Mouse (Mus musculus): ENCODE measurements around the gene Mrpl27. TPM values are rescaled to one million over a fixed set of nuclear protein-coding genes. Genes with fewer than 3 reads are reported as not detected.
"Not testable (repeated sequence)": the region's sequence is repeated elsewhere in the genome, so short reads cannot be mapped to it uniquely, and the experiment has no call there.

The Mrpl27 gene
- total RNA-seq, 2 experiments from 2014 or later, result 16.8 to 24.5 TPM

DNA sequence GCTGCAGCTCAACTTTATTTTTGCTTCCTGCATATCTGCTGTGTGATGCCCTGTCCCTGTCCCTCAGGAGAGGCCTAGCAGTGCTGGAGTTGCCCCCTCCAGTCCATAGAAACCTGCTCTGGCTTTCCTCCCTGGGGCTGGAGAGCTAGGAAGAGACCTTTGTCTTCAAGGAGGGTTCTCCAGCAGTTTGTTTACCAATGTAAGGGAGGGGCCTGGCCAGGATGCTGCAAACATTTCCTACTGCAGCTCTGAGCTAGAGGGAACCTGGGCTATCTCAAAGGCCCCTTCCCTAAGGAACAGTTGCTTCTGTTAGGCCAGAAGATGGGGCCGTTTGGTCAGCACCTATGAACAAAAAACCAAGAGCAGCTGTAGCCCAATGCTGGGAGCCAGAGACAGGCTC is 7.8 kb downstream of the Mrpl27 start:
- no peak for ATAC-seq (replicated peaks; ENCODE audit: low FRiP score, poor library complexity, severe bottlenecking)

DNA sequence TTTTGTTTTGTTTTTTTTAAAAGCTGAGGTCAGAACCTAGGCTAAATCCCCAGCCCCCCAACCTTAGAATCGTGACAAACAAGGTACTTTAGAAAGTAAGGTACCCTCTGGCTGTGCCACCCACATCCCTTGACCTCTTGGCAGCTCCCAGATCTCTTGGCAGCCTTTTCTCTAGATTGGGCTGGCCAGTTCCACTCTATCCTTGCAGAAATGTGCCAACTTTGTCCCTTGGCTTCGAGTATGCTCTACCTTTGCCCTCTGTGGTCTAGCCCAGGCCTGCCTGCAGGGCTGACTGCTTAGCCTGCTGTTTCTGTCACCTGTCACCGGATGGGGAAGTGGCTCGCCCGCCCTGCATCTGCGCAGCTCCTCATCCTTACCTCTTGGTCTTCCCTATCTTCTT is 11.7 kb downstream of the Mrpl27 start:
- ATAC-seq (replicated peaks; ENCODE audit: low FRiP score, poor library complexity, severe bottlenecking), result no peak

DNA sequence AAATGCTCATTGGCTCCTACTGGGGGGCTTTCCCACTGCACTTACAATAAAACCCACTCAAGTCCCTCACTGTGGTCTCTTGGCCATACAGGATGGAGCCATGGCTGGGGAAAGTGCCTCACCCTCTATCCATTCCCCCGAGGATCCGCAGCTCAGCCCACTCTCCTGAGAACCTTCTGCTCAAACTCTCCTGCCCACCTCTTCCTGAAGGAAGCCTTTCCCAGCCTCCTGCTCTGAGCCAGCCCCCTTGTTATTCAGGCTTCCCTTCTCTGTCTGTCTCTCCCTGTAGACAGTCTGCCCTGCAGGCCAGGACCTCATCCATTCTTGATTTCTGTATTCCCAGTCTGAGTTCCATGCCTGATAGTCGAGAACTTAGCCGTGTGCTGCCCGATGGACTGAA is 21.4 kb downstream of the Mrpl27 start:
- ATAC-seq (replicated peaks; ENCODE audit: low FRiP score, poor library complexity, severe bottlenecking), result no peak

DNA sequence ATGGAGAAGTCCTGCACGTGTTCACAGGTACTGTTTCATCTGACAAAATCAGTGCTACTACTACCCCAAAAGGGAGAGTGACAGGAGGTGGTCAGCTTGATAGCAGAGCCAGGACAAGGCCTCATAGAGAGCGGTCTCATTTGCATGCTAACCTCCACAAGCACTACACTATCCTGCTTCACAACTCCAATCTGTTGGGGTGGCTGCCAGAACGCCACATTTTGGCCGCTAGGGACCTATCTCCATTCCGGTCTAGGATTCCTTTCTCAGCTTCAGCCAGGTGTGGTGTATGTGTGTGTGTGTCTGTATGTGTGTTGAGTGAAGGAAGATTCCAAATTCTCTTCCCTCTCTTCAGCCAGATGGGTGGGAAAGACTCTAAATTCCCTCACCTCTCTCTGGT is 21.9 kb downstream of the Mrpl27 start:
- ATAC-seq (replicated peaks; ENCODE audit: low FRiP score, poor library complexity, severe bottlenecking), result no peak

DNA sequence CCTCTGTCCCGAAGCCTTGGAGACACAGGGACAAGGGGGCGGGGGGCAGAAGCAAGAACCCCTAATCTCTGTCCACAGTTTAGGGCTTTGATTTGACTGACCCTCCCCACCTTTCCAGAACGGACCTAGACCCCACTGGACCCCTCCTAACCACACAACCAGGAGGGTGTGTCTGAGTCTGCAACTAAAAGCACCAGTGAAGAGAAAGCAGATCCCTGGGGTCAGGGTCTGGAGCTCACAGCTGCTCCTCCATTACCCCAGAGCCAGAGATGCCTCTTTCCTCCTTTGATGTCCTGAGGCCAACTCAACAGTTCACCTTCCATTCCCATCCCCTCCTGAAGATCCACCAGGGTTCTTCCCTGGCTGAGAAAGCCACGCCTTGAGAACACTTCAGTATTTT is 22.7 kb downstream of the Mrpl27 start:
- ATAC-seq (replicated peaks; ENCODE audit: low FRiP score, poor library complexity, severe bottlenecking), result no peak

DNA sequence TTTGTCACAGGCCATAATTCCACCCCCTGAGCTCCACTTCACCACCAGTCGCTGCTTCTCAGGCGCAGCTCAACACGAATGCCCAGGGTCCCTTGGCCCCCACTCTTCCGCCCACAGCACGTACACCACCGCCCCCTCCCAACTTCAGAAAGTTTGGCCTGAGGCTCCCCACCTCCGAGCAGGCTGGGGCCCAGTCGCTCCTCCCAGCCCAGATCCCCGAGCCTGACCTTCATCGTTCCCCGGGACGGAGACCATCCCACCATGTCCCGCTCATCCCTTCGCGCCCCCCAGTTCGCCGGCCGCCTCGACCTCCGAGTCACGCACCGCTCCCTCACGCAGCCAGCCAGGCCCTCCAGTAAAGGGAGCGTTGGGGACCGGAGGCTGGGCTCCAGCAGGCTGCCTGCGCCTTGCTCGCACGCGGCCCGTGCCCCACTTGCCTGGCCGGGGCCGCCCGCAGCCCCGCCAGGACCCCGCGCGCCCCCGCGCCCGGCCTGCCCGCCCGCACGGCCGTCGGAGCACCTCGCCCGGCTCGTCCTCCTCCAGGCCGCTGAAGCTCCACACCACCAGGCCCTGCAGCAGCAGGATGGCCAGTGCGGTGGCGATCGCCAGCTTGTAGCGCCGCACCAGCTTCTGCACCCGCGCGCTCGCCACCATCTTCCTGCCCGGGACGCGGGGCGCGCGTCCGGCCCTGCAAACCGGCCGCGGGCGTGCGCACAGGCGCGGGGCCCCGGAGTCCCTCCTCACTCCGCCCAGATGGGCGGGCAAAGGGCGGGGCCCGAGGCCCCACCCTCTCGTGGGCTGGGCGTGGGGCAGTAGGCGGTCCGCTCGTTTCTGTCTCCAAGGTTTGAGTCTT is 23.4 kb downstream of the Mrpl27 start, which contains the start of gene Xylt2:
Gene Xylt2, minus strand, starts transcription at position 762 of the 853 bp plus-strand sequence.
- ATAC-seq (replicated peaks; ENCODE audit: low FRiP score, poor library complexity, severe bottlenecking), result peak; percentile 95

DNA sequence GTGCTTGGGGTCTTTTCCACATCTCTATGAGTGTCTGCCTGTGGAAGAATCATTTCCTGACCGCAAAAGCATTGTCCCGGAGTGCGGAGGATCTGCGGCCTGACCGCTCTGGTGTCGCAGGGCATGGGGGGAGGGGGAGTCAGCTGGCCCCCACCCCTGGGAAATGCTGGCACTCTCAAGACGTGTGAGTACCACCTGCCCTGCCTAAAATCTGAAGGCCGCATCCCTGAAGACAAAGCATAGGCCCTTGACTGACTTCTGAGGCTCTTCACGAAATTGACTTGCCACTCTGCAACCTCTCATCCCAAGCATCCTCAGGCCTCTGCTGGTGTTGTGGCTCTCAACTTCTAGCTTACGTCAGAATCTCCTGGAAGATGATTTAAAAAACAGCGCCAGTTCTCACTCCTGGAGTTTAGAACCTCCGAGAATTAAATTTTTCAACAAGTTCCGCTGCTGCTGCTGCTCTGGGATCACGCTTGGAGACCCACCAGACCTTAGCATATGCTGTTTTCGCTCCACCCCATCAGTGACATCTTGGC is 24.1 kb downstream of the Mrpl27 start:
- no peak for ATAC-seq (replicated peaks; ENCODE audit: low FRiP score, poor library complexity, severe bottlenecking)

DNA sequence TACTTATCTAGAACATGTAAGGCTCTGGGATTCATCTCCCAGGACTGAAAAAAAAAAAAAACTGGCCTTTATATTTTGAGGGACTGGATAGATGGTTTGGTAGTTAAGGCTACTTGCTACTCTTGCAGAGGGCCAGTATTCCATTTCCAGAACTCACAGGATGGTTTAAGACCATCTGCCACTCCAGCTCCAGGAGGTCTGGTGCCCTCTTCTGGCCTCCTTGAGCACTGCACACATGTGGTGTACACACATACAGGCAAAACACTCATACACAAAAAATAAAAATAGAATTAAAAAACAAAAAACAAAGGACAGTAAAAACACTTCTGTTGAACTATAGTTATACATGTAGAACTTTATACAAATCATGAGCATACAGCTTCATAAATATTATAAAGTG is 27.1 kb downstream of the Mrpl27 start:
- ATAC-seq (replicated peaks; ENCODE audit: low FRiP score, poor library complexity, severe bottlenecking), result no peak

DNA sequence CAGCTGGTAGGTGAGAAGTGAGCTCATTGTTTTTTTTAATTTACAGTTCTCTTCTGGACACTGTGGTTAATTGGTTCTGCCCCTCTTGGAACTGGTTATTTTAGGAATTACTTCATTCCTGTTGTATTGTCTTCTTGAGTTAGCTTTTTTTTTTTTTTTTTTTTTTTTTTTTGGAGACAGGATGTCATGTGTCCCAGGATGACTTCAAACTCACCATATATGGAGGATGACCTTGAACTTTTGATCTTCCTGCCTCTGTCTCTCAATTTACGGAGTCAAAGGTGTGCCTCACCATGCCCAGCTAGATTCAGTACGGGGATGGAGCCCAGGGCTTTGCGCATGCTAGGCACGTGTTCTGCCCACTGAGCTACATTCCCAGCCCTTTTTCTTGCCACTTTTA is 28.1 kb downstream of the Mrpl27 start:
- no peak for ATAC-seq (replicated peaks; ENCODE audit: low FRiP score, poor library complexity, severe bottlenecking)

DNA sequence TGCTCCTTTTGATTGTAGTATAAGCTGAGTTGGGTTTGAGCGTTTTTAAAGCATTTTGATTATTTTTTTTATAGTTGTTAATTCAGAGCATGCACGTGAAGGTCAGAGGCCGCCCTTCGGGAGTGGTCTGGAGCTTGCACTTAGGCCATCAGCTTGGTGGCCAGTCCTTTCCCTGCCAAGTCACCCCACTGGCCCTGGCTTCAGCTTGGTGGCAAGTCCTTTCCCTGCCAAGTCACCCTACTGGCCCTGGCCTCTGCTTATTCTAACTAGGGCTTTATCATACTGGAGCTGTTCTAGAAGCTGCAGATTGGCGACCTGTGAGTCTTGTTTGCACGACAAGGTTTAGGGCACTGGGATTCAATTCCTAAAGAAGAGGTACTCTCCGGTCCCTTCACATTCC is 28.9 kb downstream of the Mrpl27 start:
- no peak for ATAC-seq (replicated peaks; ENCODE audit: low FRiP score, poor library complexity, severe bottlenecking)

DNA sequence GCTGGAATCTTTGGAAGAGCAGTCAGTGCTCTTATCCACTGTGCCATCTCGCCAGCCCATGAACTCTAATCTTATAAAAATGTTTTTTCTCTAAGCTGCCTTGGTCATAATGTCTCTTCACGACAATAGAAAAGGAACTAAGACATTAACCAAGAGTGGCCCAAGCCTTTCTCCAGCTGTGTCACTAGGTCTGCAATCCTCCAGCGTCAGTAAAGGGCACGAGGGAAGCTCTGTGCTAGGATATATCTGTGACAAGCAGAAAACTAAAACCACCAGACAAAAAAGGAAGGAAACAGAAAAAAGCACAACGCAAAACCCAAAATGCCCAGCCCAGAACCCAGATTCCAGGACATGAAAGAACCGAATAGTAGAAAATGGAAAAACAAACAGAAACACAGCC is 33.6 kb downstream of the Mrpl27 start:
- no peak for ATAC-seq (replicated peaks; ENCODE audit: low FRiP score, poor library complexity, severe bottlenecking)

DNA sequence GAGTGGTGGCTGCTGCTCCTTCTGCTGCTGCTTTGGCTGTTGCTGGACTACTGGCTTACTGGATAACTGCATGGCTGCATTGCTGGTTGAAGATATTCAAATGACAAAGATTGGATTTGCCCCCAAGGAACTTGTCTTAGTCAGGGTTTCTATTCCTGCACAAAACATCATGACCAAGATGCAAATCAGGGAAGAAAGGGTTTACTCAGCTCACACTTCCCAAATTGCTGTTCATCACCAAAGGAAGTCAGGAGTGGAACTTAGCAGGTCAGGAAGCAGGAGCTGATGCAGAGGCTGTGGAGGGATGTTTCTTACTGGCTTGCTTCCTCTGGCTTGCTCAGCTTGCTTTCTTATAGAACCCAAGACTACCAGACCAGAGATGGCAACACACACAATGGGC is 38.9 kb downstream of the Mrpl27 start:
- ATAC-seq (replicated peaks; ENCODE audit: low FRiP score, poor library complexity, severe bottlenecking), result not testable (repeated sequence)

DNA sequence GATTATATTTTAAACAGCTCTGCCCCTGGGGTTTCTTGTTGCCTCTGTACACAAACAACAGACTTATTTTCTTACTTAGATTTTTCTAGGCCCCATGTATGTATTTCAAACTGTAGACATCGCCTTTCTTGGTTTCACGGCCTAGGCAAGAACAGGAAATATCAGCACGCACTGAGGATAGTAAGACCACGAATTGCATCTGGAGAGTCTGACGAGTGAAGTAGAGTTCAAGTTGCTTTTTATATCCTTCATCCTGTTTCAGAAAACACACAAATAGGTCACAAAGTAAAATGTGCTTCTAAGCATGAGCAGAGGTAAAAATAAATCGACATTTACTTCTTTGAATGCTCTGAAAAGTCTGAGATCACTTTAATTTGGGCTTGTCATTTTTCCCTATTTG is 41.9 kb downstream of the Mrpl27 start:
- no peak for ATAC-seq (replicated peaks; ENCODE audit: low FRiP score, poor library complexity, severe bottlenecking)

DNA sequence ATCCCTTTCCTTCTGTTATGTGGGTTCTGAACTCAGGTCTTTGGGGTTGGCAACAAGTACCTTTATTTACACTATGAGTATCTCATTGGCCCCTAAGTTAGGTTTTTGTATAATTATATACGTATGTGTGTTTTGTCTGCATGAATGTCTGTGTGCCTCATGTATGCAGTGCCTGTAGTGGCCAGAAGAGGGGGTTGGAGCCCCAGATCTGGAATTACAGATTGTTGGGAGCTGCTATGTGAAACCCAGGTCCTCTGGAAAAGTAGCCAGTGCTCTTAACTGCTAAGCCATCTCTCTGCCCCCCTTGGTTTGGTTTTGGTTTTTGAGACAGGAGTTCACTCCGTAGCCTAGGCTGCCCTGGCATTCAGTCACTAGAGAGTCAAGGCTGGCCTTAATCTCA is 43.6 kb downstream of the Mrpl27 start:
- ATAC-seq (replicated peaks; ENCODE audit: low FRiP score, poor library complexity, severe bottlenecking), result no peak

DNA sequence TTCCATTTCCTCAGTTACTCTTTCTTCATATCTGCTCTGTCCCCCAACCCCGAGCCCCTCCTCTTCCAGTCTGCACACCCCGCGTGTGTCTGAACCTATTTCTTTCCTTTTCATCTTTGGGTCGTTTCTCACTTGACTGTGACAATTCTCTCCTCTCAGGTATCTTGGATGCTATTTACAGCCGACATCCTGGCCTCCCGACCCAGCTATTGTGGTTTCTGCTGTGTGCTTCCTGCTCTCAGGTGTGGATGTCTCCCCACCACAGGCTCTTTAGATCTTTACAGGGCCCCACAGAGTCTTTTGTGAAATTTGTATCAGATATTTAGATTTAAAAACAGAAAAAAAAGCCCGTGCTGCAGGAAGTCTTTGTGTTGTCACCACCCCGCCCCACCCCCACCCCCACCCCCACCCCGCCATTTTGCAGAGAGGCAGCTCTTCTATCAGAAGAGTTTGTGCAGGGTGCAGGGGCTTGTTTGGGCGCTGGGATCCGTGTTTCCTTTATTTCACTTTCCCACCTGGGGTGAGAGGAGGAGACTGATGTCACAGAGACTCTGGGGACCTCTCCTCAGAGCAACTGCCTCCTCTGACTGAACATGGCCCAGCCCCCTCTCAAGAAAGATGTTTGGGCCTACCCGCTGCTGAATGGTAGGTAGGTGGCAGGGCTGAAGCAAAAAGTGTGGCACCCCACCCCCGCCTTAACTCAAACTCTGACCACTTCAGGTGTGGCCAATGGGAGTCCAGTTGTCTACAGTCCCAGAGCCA is 44.3 kb downstream of the Mrpl27 start:
- no peak for ATAC-seq (replicated peaks; ENCODE audit: low FRiP score, poor library complexity, severe bottlenecking)

DNA sequence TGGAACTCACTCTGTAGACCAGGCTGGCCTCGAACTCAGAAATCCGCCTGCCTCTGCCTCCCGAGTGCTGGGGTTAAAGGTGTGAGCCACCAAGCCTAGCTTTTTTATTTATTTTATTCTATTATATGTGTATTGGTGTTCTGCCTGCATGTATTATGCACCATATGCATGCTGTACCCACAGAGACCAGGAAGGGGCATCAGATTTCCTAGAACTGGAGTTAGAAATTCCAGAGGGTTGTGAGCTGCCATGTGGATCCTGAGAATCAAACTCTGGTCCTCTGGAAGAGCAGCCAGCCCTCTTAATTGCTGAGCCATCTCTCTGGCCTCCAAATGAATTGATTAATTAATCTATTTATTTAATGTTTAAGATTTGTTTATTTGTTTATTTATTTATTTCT is 45.8 kb downstream of the Mrpl27 start:
- ATAC-seq (replicated peaks; ENCODE audit: low FRiP score, poor library complexity, severe bottlenecking), result no peak

DNA sequence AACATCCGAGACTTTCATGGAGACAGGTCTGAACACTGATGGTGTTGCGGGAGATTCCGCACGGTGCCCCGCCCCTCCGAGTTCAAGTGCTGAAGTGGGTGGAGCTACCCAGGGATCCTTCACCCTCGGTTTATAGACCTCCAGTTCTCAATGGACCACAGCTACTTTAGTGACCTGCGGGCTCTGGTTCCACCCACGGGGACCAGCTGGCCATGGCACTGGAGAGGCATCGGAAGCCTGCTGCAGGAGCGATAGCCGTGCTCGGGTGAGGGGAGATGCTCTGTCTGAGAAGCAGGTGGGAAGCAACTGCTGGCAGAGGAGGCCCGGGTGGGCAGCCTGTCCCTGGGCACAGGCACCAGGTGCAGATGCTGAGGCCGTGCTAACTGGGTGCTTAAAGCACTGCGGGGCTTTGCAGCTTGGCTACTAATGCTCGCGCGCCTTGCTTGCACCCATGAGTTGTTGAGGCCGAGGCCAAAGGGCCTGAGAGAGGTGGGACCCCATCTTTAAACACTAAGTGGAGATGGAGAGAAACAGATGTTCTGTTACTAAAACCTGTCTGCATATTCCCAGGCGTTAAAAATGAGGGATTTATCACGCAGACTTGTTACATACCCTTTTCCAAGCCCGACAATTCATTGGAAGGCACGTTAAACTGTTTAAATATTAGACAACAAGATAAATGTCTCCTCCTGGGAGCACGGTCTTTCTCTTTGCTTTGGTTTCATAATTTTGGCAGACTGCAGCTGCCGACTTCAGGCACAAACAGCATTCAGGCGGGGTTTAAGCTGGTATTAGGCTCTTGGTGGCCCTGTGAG is 48.0 kb downstream of the Mrpl27 start:
- ATAC-seq (replicated peaks; ENCODE audit: low FRiP score, poor library complexity, severe bottlenecking), result no peak

DNA sequence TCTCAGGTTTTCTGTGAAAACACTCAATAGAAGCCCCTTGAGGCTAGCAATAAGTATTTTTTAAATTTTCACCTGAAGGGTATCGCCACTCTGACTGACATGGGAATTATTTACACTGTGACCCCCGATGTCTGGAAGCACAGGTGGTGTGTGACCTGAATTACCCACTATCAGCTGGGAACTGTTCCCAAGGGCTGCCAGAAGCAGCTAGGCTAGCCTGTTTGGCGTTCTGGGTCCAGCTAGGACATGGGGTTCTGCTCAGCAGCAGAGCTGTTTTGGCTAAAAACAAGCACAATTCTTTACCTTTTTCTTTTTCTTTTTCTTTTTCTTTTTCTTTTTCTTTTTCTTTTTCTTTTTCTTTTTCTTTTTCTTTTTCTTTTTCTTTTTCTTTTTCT is 48.6 kb downstream of the Mrpl27 start:
- no peak for ATAC-seq (replicated peaks; ENCODE audit: low FRiP score, poor library complexity, severe bottlenecking)

DNA sequence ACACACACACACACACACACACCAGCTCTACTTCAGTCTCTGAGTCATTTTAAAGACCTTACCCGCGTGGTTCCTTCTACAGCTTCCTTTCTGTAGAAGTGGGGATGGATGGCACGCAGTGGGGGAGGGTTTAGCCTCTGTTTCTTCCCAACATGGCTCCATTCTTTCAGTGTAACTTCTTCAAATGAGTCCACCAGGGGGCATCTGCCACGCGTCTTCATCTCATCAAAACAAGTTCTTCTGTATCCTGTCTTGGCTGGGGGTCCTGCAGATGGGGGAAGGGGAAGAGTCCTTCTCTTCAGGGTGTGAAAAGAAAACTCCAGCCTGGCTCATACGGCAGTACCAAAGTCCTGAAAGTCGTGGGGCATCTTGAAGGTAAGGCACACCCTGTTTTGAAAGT is 50.5 kb downstream of the Mrpl27 start:
- ATAC-seq (replicated peaks; ENCODE audit: low FRiP score, poor library complexity, severe bottlenecking), result no peak

DNA sequence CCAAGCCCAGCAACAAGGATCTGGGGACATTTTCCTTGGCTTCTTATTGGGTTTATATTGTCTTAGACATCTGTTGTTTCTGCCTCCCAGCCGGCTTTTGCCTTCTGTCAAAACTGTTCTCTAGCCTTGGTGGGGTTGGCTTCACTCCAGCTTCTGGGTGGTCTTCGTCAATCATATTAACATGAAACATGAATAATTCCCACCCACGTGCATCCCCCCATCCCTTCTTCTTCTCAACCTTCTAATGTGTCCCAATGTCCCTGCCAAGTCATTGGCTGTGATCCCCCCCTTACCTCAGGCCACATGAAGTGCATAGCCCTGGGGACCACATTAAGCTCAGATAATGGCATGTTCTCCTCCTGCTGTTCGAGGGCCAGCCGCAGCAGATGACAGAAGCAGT is 50.9 kb downstream of the Mrpl27 start, which contains the start of gene Gm11541:
Gene Gm11541, minus strand, starts transcription at position 28 of the 400 bp plus-strand sequence.
- ATAC-seq (replicated peaks; ENCODE audit: low FRiP score, poor library complexity, severe bottlenecking), result no peak
